Mouse (Mus musculus) adrenal gland, adult 8-10 months (tissue): ENCODE measurements at regions not wholly inside any gene's neighbourhood (a gene's known extent, or its start where the extent isn't known, plus 50 kb on each side); places are given as distances from the start of the nearest gene placed in this dataset.
A peak's percentile ranks its signal among the peaks of the same experiment; 100 is the strongest.

Experiments used
- DNase-seq: peaks from one replicate; pipeline ENCODE4 v3.0.0; 2022

DNA sequence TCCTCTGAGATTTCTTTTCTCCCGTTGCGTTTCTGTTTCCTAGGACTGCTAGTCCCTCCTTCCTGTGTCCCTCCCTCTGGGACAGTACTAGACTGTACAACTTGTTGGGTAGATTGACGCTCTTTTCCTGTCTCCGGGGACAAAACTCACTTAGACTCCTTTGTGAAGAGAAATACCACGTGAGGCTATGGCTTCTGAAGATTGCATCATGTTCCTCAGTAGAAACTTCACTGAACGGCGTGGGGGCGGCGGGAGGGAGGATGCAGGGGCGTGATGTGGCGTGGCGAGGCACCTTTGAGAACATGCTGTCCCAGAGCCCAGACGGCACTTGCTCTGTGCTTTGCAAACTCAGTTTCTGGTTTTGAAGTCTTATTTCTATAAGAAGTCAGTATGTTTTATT, 78.5 kb downstream of the Spata18 start:
- no peak for DNase-seq

DNA sequence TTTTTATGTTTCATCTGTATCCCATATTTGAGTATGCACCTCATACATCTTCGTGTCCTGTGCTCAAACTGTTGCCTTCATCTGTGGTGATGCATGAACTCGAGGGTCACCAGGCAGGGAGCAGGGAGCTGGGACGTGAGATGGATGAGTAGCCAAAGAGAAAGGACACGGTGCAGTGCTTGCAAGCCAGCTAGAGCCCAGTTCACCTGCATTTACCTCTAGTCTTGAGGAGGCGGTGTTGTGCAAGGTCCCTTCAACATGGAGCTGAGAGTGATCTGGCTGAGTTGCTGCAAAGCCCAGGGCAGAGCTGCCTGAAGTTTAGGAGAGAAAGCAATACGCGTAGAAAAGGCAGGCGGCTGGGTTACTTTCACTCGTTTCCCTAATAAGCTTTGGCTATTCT, 80.2 kb downstream of the Spata18 start:
- DNase-seq: no peak

DNA sequence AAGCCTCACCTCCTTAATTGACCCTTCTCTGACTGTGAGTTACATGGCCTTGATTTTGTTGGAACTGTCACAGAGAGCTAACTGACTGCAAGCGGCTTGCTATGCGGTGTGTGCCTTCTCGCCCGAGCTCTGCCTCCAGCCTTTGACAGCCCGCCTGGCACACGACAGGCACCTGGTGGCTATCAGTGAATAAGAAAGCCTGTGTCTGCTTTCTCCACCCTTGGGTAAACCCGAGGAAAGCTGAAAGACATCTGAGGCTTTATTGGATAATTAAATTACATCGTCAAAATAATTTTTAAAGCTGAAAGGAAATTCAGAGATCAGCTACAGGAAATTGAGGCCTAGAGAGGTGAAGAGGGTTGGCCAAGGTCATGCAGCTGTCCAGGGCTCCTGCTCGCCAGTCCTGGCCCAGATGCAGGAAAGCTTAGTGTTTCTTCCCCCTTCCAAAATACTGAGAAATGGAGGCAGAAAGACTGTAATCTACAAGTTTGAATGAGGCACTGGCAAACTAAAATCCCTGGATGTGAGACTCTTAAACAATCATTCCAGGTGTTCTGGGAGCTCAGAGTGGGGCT, 80.9 kb downstream of the Spata18 start:
- DNase-seq: no peak

DNA sequence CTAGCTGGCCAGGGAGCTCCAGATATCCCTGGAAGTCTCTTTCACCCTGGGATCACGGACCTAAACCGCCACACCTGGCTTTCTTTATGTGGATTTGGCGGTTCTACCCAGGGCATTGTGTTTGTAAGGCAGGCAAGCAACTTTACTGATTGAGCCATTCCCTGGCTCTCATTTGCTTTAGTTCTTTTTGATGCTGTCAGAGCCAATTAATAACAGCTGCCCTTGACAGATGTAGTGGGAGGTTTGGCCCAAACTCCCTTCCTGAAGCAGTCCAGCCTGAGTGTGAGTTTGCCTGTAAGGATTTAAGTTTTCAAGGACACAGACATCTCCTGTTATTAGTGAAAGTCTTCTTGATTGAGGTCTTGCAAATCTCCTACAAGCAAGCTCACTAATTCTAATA, 89.6 kb downstream of the Spata18 start:
- no peak for DNase-seq

DNA sequence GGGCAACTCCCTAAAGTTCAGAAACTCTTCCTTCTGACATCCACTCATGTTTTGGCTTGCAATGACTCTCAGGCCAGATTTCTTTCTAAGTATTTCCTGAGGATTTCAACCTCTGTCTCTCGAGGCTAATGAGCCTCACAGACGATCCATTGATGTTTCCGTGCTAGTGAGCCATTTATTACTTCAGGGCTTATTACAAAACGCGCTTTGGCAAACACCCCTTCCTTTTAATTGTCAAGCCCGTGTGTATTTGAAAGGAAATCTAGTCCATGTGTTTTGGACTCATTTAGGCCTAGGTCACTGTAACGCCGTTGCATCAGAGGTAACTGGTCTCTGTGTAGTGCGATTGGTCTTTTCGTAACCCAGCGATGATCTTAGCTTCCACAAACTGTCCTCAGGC, 90.3 kb downstream of the Spata18 start:
- no peak for DNase-seq

DNA sequence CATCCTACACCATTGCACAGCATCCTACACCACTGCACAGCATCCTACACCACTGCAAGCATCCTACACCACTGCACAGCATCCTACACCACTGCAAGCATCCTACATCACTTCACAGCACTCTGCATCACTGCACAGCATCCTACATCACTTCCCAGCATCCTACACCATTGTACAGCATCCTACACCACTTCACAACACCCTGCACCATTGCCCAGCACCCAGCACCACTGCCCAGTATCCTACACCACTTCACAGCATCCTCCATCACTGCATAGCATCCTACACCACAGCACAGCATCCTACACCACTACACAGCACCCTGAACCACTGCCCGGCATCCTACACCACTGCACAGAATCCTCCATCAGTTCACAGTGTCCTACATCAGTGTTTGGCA, 92.8 kb downstream of the Spata18 start:
- DNase-seq: no peak

DNA sequence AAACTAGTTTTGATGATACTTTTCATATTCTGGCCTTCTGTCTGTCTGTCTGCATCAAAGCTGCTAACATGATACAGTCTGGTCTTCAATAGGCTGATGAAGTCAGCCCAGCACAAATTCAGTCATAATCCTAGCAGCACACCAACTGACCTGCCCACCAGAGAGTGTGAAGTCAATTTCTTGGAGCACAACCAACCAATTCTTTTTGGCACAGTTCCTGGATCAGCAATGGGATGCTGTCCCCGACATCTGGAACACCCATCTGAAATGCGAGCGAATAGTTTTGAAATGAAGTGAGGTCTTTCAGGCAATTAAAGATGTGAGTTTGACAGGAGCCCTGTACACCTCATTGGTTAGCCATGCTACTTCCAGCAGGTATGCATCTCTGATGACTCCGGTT, 98.6 kb downstream of the Spata18 start:
- DNase-seq: no peak

DNA sequence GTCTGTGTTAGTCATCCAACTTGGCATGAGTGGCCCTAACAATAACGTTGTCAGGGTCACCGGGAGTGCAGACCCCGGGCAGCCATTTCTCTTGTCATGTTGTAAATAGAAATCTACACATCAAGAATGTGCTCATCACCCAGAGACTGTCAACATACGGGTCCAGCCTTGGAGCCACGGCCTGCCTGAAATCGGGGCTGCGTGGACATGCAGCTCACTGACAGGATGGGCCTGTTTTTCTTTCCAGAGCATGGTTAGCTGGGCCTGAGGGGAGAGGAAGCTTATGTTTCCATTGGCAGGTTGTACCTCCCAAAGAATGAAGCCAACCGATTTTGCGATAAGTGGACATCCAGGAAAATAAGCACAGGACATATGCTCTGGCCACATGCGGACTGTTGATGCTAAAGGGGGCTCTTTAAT, 101.1 kb downstream of the Spata18 start:
- no peak for DNase-seq

DNA sequence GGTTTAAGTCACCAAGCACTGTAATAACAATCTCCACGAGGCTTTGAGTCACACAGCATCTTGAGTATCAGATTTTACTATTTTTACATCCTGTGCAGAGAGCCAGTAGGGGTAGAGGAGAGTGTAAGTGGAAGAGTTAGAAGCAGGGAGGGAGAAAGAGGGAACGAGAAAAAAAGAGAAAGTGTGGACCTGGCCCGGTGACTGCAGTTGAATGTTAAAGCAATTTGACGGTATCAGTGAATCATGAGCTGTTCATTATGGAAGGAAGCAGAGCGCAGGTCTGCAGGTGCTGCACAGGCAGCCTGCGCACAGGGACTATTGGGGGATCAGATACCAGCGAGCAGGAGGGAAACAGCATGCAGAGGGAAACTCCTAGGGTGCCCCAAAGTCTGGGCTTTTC, 102.6 kb downstream of the Spata18 start:
- no peak for DNase-seq

DNA sequence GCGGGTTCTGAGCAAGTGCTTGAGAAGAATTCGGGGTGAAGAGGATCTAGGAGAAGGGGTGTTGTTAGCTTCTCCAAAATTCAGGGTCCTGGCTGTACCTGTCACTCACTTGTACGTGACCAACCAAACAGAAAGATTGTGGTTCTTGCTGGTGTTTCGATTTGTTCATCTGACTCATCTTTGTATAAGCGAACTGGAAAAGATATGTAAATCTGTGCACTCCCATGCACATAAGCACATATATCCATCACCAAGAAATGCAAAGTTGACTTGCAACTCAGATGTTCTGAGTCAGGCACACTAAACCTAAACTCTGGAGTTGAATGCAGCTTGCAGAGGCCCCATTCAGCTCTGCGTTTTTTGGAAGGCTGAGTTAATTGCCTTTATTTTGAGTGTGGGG, 107.4 kb downstream of the Spata18 start:
- no peak for DNase-seq

DNA sequence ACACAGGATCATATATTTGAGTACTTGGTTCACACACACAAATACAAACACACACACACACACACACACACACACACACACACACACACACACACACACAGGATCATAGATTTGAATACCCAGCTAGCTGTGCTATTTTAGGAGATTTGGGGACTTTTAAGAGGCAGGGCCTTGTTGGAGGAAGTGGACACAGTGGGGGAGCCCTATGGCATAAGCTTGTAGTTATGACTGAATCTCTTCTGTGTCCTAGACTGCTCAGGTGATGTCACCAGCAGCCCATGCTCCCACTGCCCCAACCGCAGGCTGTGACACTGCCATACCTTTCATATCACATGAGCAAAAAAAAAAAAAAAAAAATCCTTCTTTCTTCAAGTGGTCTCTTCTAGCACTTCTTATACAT, 110.1 kb downstream of the Spata18 start:
- DNase-seq: no peak

DNA sequence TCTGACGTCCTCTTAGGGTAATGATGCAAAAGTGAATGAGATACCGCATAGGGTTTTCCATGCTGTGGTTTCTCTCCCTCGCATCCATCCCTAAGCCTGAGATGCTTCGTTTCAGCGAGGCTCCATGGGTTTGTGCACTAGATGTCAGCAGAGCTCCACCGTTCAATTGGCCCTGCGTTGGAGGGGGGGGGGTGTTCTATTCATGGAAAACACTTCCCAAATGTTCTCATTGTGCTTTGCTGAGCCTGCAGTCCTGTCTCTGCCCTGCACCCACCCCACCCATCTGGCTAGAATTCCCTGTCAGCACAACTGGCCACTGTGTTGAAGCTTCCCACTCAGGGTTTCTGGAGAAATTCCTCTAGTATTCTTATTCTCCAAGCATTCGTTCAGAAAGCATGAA, 110.5 kb downstream of the Spata18 start:
- DNase-seq: peak; percentile 12

DNA sequence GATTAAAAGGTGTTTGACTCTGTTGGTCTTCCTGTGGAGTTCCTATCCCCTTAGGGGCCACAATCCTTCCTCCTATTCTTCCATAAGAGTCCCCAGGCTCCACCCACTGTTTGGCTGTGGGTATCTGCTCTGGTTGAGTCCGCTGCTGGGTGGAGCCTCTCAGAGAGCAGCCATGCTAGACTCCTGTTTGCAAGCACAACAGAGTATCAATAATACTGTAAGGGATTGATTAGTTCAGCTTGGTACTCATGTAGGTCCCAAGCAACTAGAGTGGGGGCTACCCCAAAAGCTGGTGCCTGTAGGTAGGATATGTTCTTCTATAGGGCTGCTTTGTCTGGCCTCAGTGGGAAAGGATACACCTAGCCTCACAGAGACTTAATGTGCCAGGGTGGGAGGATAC, 113.0 kb downstream of the Spata18 start:
- DNase-seq: no peak

DNA sequence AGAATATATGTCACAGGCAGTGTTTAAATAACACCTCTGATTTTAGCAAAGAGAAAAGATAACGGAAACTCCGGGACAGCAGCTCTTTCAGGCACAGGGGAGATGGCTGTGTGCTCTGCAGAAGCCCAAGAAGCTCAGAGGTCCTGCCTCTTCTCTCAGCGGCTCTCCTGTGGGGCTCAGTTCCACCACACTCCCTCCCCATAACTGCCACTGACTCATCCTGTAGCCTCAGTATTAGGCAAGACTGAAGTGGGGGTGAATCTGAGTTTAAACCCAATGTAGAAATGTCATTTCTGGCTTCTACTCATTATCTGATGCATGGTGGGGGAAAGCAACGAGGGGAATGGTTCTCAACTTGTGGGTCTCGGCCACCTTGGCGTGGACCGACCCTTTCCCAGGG, 114.3 kb downstream of the Spata18 start:
- DNase-seq: no peak

DNA sequence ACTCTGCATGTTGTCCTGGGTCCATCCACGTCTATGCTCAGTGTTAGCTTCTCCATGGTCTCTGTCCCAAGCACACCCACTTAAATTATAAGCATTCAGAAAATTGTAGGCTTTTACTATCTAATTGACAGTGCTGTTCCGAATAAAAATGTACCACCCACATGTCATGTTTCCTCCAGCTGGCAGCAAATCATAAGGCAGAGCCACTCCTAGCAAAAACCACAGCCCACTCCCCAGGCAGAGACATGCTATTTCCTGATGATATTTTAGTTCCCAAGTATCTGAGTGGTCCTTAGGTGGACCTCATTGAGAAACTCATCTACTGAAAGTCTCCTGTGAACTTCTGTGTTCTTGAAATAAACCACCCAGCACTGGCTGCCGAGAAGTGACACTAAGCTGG, 117.1 kb downstream of the Spata18 start:
- DNase-seq: no peak

DNA sequence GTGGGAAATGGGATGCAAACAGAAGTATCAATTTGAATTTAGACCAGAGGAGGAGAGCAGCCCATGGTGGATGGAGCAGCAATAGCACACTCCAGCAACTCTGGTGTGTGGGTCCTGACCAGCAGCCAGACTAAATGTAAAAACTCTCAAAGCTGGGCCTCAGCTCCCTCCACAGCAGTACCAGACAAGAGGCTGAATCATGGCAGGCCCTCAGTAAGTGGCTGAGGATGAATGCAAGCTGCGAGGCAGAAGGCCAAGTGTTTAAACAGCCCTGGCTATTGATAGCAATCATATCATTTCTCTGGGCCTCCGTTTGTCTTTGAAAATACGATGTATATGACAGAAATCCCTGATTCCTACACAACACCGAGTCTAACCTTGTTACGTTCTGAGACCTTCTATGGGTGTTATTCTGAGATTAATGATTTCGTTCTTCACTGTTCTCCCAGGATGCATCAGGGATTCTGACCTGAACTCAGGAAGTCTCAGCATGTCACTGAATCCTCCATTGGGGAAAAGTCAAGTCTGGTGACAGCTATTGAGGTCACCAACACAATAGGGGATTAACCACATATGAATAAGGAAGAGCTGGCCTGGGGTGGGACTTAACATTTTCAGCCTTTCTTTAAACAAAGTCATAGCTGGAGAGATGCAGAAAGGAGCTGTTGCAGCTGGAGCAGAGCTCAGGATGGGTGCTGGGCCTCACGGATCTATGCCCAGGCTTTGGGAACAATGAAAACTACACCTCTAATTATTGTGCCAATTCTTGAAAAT, 124.8 kb downstream of the Spata18 start:
- no peak for DNase-seq

DNA sequence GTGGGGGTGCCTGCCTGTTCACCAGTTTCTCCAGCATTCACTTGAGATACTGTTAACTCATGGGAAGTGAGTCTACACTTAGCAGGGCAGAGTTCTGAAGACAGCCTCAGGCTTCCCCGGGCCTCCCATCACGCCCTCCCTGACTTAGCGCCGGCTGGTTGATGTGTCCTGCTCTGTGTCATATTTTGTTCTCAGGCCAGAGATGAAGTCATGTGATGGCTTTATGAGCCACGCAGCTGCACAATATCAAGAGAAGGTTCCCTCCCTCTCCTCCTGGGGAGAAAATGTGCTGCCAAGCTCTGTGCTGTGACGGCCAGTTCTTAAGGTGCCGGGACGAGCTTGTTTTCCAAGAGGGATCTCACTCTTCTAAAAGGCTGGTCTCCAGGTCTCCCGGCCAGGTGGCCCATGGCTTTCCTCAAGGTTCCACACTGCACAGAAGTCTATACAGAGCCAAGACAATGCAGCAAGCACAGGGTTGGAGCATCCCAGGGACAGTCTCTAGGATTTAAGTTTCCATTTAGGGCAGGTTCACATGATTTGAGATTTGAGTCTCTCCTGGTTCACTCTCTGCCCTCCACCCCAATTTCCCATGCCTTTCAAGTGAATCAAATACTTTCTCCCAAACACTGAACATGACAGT, 126.2 kb downstream of the Spata18 start:
- no peak for DNase-seq

DNA sequence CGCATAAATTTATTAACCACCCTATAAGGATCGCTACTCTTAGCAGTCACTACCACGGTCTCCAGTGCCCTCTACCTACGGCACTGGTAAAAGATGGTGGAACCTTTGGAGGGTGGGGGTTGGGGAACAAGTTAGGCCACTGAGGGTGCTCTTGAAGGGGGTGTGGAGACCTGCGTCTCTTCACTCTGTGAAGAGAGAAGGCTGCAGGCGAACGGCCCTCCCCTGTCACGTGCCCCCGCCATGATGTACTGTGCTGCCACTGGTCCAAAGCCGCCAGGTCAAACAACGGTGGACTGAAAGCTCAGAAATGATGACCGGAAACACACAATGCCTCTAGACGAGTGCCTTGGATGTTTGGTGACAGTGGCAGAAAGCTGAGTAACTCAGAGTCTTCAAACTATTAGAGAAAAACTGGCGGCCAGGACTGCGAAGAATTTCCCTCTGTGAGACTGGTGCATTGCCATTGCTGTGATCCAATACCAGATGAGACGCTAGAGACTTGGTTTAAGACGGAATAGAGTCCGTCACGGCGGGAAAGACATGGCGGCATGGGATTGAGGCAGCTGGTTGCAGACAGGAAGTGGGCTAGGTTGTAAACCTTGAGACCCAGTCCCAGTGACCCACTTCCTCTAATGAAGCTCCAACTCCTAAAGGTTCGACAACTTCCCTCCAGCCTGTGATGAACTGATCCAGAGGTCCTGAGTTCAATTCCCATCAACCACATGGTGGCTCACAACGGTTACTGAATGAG, 130.2 kb downstream of the Spata18 start:
- DNase-seq: no peak

DNA sequence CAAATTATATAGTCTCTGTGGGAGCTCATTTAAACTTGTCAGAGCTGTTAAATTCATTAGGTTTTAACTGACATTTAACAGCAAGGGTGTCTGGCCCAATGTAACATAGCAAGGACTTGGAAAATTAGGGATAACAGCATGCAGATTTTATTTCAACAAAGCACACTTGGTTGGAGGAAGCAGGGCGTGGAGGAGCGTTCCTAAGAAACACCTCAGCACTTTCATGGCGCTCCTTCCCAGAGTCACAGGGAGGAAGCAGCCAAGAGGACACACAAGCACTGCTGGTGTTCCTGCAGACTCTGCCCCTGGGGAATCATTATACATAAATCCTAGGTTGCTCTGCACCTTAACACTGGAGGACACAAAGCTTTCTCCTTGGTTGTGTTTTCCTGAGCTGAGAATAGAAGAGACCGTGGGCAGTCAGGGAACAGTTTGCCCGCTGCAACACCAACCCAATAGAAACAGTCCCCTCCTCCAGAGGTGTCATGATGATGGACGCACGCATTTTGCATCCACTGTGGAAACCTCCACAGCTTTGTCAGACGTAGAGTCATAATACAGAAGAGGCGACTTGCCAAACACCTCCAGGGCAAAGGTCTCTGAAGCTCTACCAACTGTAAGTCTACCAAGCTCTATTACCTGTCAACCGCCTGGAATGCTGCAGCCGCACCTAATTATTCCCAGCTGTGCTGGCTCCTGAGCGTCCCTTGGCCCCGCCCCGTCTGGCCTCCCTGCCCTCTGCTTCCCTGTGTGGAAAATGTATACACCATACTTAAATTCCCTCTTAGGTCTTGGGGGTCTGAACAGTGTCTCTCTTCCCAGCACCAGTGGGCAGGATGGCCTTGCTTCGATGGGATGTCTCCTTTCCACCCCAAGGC, 131.3 kb downstream of the Spata18 start:
- DNase-seq: no peak

DNA sequence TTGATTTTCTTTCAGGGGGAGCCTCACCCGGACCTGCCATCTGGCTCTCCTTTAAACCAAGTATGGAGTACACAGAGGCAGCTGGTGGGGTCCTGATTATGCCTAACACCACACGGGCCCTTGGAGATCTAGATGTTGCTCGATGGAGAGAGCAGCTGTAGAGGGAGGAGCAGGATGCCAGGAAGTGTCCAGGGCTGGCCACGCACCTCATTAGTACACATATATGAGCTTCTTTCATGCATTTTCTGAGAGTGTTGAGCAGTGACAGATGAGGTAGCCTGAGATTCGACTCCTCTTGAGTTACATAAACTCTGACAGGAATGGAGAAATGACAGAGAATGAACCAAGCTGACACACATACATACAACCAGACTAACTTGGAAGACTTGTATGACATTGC, 136.1 kb downstream of the Spata18 start:
- no peak for DNase-seq

DNA sequence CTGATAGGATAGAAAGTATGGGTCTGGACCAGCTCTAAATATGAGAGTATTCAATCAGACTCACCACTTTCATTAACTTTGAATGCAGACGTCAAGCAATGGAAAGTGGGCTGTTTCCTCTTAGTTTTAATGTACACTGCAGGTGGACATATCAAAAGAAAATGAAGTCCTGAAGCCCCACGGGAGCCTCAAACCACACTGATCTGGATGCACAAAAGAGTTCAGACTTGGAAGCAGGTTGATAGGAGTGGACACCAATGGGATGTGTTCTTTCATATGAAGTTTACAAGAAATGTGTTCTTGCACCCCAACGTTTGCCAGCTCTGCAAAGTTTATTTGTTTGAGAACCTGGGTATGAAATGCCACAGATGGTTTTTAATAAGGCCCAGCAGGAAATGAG, 141.0 kb downstream of the Spata18 start:
- DNase-seq: no peak

DNA sequence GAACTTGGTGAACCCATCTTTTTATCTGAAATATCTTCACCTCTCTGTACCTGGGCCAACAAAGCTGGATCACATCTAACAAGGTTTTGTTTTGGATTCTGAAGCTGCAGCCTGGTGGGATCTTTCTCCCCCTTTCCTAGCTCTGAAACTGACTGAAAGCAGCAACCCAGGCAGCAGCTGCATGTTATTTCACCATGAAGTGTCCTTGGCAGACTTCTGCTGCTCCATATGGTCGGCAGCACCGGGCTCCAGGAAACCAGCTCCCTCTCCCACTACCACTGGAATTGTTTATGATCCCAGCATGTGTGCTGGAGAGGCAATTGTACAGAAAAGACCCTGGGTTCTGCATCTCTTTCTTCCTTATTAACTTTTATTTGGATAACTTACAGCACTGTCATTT, 145.0 kb downstream of the Spata18 start:
- no peak for DNase-seq
